Mouse (Mus musculus): ENCODE data around the gene Uba1. TPM values are rescaled to one million over a fixed set of nuclear protein-coding genes. Genes with fewer than 3 reads are reported as not detected.

Uba1 gene
- polyA plus RNA-seq, 1 experiment: 208 TPM

GRCm38 (mm10) chrX:20657593-20657992, 533 bp upstream of the Uba1 start:
- H3K4me1 ChIP-seq (ENCODE audit: control insufficient read depth, insufficient read depth, low read length): no peaks in the 10 kb centered on the region
- H3K27me3 ChIP-seq (replicated peaks; ENCODE audit: control insufficient read depth, insufficient read depth, low read length): no peaks in the 10 kb centered on the region
- H3K36me3 ChIP-seq (ENCODE audit: control insufficient read depth, insufficient read depth, low read length): no peaks in the 10 kb centered on the region
- no peak overlapping the region for H3K4me3 ChIP-seq (ENCODE audit: insufficient read depth, low read depth, low read length)
- no peak overlapping the region for H3K27ac ChIP-seq (ENCODE audit: insufficient read depth, low read depth, low read length)
- no peak for DNase-seq
- WGBS: 15% methylated on average over 5 of the region's 5 CpGs
- TF ChIP-seq CTCF (conservative IDR thresholded peaks at IDR 0.05; ENCODE audit: insufficient read depth, insufficient read length, low read depth, low read length) (no peak), POLR2A (IDR thresholded peaks at IDR 0.05; ENCODE audit: low read depth, low read length) (no peak)

GRCm38 (mm10) chrX:20658891-20659406, 823 bp downstream of the Uba1 start:
- Histone ChIP-seq H3K4me3 (ENCODE audit: insufficient read depth, low read depth, low read length) (peak overlapping the region; percentile 89), H3K27ac (ENCODE audit: insufficient read depth, low read depth, low read length) (no peak overlapping the region), H3K36me3 (ENCODE audit: control insufficient read depth, insufficient read depth, low read length) (no peaks in the 10 kb centered on the region), H3K27me3 (replicated peaks; ENCODE audit: control insufficient read depth, insufficient read depth, low read length) (no peaks in the 10 kb centered on the region), H3K4me1 (ENCODE audit: control insufficient read depth, insufficient read depth, low read length) (peaks cover 3% of the 10 kb centered on the region; the same call in 1 of the 2 replicates)
- DNase-seq: peak; percentile 21
- WGBS: 0% methylated on average over 24 of the region's 24 CpGs
- TF ChIP-seq POLR2A (IDR thresholded peaks at IDR 0.05; ENCODE audit: low read depth, low read length) (no peak), CTCF (conservative IDR thresholded peaks at IDR 0.05; ENCODE audit: insufficient read depth, insufficient read length, low read depth, low read length) (no peak)

- 4% methylated on average over 5 of the region's 5 CpGs for WGBS
- Histone ChIP-seq H3K4me1 (ENCODE audit: control insufficient read depth, insufficient read depth, low read length) (peaks cover 3% of the 10 kb centered on the region; the same call in 1 of the 2 replicates), H3K27ac (ENCODE audit: insufficient read depth, low read depth, low read length) (no peak overlapping the region), H3K36me3 (ENCODE audit: control insufficient read depth, insufficient read depth, low read length) (no peaks in the 10 kb centered on the region), H3K4me3 (ENCODE audit: insufficient read depth, low read depth, low read length) (no peak overlapping the region), H3K27me3 (replicated peaks; ENCODE audit: control insufficient read depth, insufficient read depth, low read length) (no peaks in the 10 kb centered on the region)
- DNase-seq: no peak
- no peak for TF ChIP-seq CTCF (conservative IDR thresholded peaks at IDR 0.05; ENCODE audit: insufficient read depth, insufficient read length, low read depth, low read length)
- TF ChIP-seq POLR2A (IDR thresholded peaks at IDR 0.05; ENCODE audit: low read depth, low read length): no peak
Measured at GRCm38 (mm10) chrX:20662317-20662715, 4.2 kb downstream of the Uba1 start.

- H3K4me1 ChIP-seq (ENCODE audit: control insufficient read depth, insufficient read depth, low read length): peaks cover 3% of the 10 kb centered on the region; the same call in 1 of the 2 replicates
- DNase-seq: peak; percentile 94
- TF ChIP-seq POLR2A (IDR thresholded peaks at IDR 0.05; ENCODE audit: low read depth, low read length) (peak; percentile 37), CTCF (conservative IDR thresholded peaks at IDR 0.05; ENCODE audit: insufficient read depth, insufficient read length, low read depth, low read length) (peak; percentile 33)
- H3K4me3 ChIP-seq (ENCODE audit: insufficient read depth, low read depth, low read length): peak overlapping the region; percentile 96
- no peaks in the 10 kb centered on the region for H3K27me3 ChIP-seq (replicated peaks; ENCODE audit: control insufficient read depth, insufficient read depth, low read length)
- WGBS: under 1% methylated on average over 19 of the region's 28 CpGs
- no peaks in the 10 kb centered on the region for H3K36me3 ChIP-seq (ENCODE audit: control insufficient read depth, insufficient read depth, low read length)
- H3K27ac ChIP-seq (ENCODE audit: insufficient read depth, low read depth, low read length): peak overlapping the region; percentile 90
Measured at GRCm38 (mm10) chrX:20662716-20663443, 4.8 kb downstream of the Uba1 start.

- Histone ChIP-seq H3K27ac (ENCODE audit: insufficient read depth, low read depth, low read length) (peak overlapping the region; percentile 90; the same call in 1 of the 2 replicates), H3K4me1 (ENCODE audit: control insufficient read depth, insufficient read depth, low read length) (peaks cover 3% of the 10 kb centered on the region; the same call in 1 of the 2 replicates), H3K36me3 (ENCODE audit: control insufficient read depth, insufficient read depth, low read length) (no peaks in the 10 kb centered on the region), H3K27me3 (replicated peaks; ENCODE audit: control insufficient read depth, insufficient read depth, low read length) (no peaks in the 10 kb centered on the region), H3K4me3 (ENCODE audit: insufficient read depth, low read depth, low read length) (peak overlapping the region; percentile 96)
- DNase-seq: peak; percentile 19
- TF ChIP-seq CTCF (conservative IDR thresholded peaks at IDR 0.05; ENCODE audit: insufficient read depth, insufficient read length, low read depth, low read length) (no peak), POLR2A (IDR thresholded peaks at IDR 0.05; ENCODE audit: low read depth, low read length) (no peak)
- WGBS: 0% methylated on average over 9 of the region's 9 CpGs
Measured at GRCm38 (mm10) chrX:20663444-20663790, 5.3 kb downstream of the Uba1 start.

GRCm38 (mm10) chrX:20687519-20688067, 29.5 kb downstream of the Uba1 start, which contains the start of gene Cdk16:
Gene Cdk16, plus strand, starts transcription at chrX:20687954.
- Histone ChIP-seq H3K4me1 (ENCODE audit: control insufficient read depth, insufficient read depth, low read length) (peaks cover 7% of the 10 kb centered on the region; the same call in 1 of the 2 replicates), H3K27ac (ENCODE audit: insufficient read depth, low read depth, low read length) (peak within 1 kb of the TSS; percentile 92), H3K27me3 (replicated peaks; ENCODE audit: control insufficient read depth, insufficient read depth, low read length) (no peaks in the 10 kb centered on the region), H3K4me3 (ENCODE audit: insufficient read depth, low read depth, low read length) (peak within 1 kb of the TSS; percentile 97), H3K36me3 (ENCODE audit: control insufficient read depth, insufficient read depth, low read length) (no peaks in the 10 kb centered on the region)
- under 1% methylated on average over 16 of the region's 16 CpGs for WGBS
- peak; percentile 96 for DNase-seq
- TF ChIP-seq CTCF (conservative IDR thresholded peaks at IDR 0.05; ENCODE audit: insufficient read depth, insufficient read length, low read depth, low read length): no peak
- TF ChIP-seq POLR2A (IDR thresholded peaks at IDR 0.05; ENCODE audit: low read depth, low read length): no peak

- under 1% methylated on average over 33 of the region's 33 CpGs for WGBS
- peak; percentile 87 for DNase-seq
Measured at GRCm38 (mm10) chrX:20688068-20688547, 30.0 kb downstream of the Uba1 start.

More at GRCm38 (mm10) chrX:20688068-20688547, 30.0 kb downstream of the Uba1 start:
- H3K36me3 ChIP-seq (ENCODE audit: control insufficient read depth, insufficient read depth, low read length): no peaks in the 10 kb centered on the region
- peaks cover 7% of the 10 kb centered on the region; the same call in 1 of the 2 replicates for H3K4me1 ChIP-seq (ENCODE audit: control insufficient read depth, insufficient read depth, low read length)
- TF ChIP-seq CTCF (conservative IDR thresholded peaks at IDR 0.05; ENCODE audit: insufficient read depth, insufficient read length, low read depth, low read length) (no peak), POLR2A (IDR thresholded peaks at IDR 0.05; ENCODE audit: low read depth, low read length) (peak; percentile 28)
- H3K4me3 ChIP-seq (ENCODE audit: insufficient read depth, low read depth, low read length): peak overlapping the region; percentile 97
- no peaks in the 10 kb centered on the region for H3K27me3 ChIP-seq (replicated peaks; ENCODE audit: control insufficient read depth, insufficient read depth, low read length)
- H3K27ac ChIP-seq (ENCODE audit: insufficient read depth, low read depth, low read length): peak overlapping the region; percentile 92
